Mouse (Mus musculus): ENCODE results near the gene Trim34a. TPM values are rescaled to one million over a fixed set of nuclear protein-coding genes. Genes with fewer than 3 reads are reported as not detected.

Trim34a gene
- polyA plus RNA-seq (2015; fragmentation: Nextera tagmentation; extraction: Ambion mirVana) = 2.6 and 3.8 TPM in 2 replicates

GRCm38 (mm10) chr7:104244287-104245181, at the start of gene Trim34a:
Trim34a (plus strand) TSS chr7:104244457.
- 4% methylated on average over 13 of the region's 13 CpGs for WGBS
- Histone ChIP-seq H3K4me3 (ENCODE audit: low read length) (peak within 1 kb of the TSS; percentile 52), H3K36me3 (ENCODE audit: control insufficient read depth, insufficient read depth, low read length) (no peaks in the 10 kb centered on the region), H3K9ac (ENCODE audit: low read length) (peak within 1 kb of the TSS; percentile 53), H3K27me3 (ENCODE audit: control insufficient read depth, insufficient read depth, low read depth, low read length) (no peaks in the 10 kb centered on the region), H3K4me1 (replicated peaks; ENCODE audit: control insufficient read depth, insufficient read depth, low read length) (no peaks in the 10 kb centered on the region), H3K9me3 (ENCODE audit: control insufficient read depth, low read length) (no peaks in the 10 kb centered on the region), H3K4me2 (ENCODE audit: low read depth, low read length) (peak within 1 kb of the TSS; percentile 49), H3K27ac (ENCODE audit: low read length) (peak within 1 kb of the TSS; percentile 17; the same call in 1 of the 2 replicates)
- peak; percentile 90 for ATAC-seq (ENCODE audit: low read depth)

GRCm38 (mm10) chr7:104195885-104196284, 48.4 kb upstream of the Trim34a start, which contains the start of gene Olfr649:
Olfr649 (minus strand) TSS chr7:104195985.
- WGBS = 77% methylated on average over 6 of the region's 6 CpGs
- H3K9ac ChIP-seq (ENCODE audit: low read length) = no peak within 1 kb of the TSS
- no peak for ATAC-seq (ENCODE audit: low read depth)
- no peak within 1 kb of the TSS for H3K27ac ChIP-seq (ENCODE audit: low read length)
- H3K4me3 ChIP-seq (ENCODE audit: low read length) = no peak within 1 kb of the TSS
- no peak within 1 kb of the TSS for H3K4me2 ChIP-seq (ENCODE audit: low read depth, low read length)
- H3K27me3 ChIP-seq (ENCODE audit: control insufficient read depth, insufficient read depth, low read depth, low read length) = no peaks in the 10 kb centered on the region
- no peaks in the 10 kb centered on the region for H3K9me3 ChIP-seq (ENCODE audit: control insufficient read depth, low read length)
- H3K4me1 ChIP-seq (replicated peaks; ENCODE audit: control insufficient read depth, insufficient read depth, low read length) = no peaks in the 10 kb centered on the region
- no peaks in the 10 kb centered on the region for H3K36me3 ChIP-seq (ENCODE audit: control insufficient read depth, insufficient read depth, low read length)

- Histone ChIP-seq H3K4me2 (ENCODE audit: low read depth, low read length) (no peak overlapping the region), H3K36me3 (ENCODE audit: control insufficient read depth, insufficient read depth, low read length) (no peaks in the 10 kb centered on the region), H3K9ac (ENCODE audit: low read length) (no peak overlapping the region), H3K9me3 (ENCODE audit: control insufficient read depth, low read length) (no peaks in the 10 kb centered on the region), H3K27ac (ENCODE audit: low read length) (no peak overlapping the region), H3K27me3 (ENCODE audit: control insufficient read depth, insufficient read depth, low read depth, low read length) (no peaks in the 10 kb centered on the region), H3K4me1 (replicated peaks; ENCODE audit: control insufficient read depth, insufficient read depth, low read length) (no peaks in the 10 kb centered on the region), H3K4me3 (ENCODE audit: low read length) (no peak overlapping the region)
- 5% methylated on average over 5 of the region's 5 CpGs for WGBS
- ATAC-seq (ENCODE audit: low read depth) = peak; percentile 70
Observed at GRCm38 (mm10) chr7:104199822-104200221, 44.4 kb upstream of the Trim34a start.

GRCm38 (mm10) chr7:104206197-104206596, 38.1 kb upstream of the Trim34a start:
- no peaks in the 10 kb centered on the region for H3K9me3 ChIP-seq (ENCODE audit: control insufficient read depth, low read length)
- H3K9ac ChIP-seq (ENCODE audit: low read length) = no peak overlapping the region
- no peak overlapping the region for H3K4me3 ChIP-seq (ENCODE audit: low read length)
- no peaks in the 10 kb centered on the region for H3K27me3 ChIP-seq (ENCODE audit: control insufficient read depth, insufficient read depth, low read depth, low read length)
- no peaks in the 10 kb centered on the region for H3K4me1 ChIP-seq (replicated peaks; ENCODE audit: control insufficient read depth, insufficient read depth, low read length)
- no peak overlapping the region for H3K27ac ChIP-seq (ENCODE audit: low read length)
- H3K36me3 ChIP-seq (ENCODE audit: control insufficient read depth, insufficient read depth, low read length) = no peaks in the 10 kb centered on the region
- WGBS = 85% methylated on average over 7 of the region's 7 CpGs
- H3K4me2 ChIP-seq (ENCODE audit: low read depth, low read length) = no peak overlapping the region
- no peak for ATAC-seq (ENCODE audit: low read depth)

- 14% methylated on average over 1 of the region's 1 CpGs for WGBS
- H3K9me3 ChIP-seq (ENCODE audit: control insufficient read depth, low read length) = no peaks in the 10 kb centered on the region
- H3K27me3 ChIP-seq (ENCODE audit: control insufficient read depth, insufficient read depth, low read depth, low read length) = no peaks in the 10 kb centered on the region
- no peak for ATAC-seq (ENCODE audit: low read depth)
- H3K9ac ChIP-seq (ENCODE audit: low read length) = no peak overlapping the region
- H3K36me3 ChIP-seq (ENCODE audit: control insufficient read depth, insufficient read depth, low read length) = no peaks in the 10 kb centered on the region
- peaks cover 6% of the 10 kb centered on the region for H3K4me1 ChIP-seq (replicated peaks; ENCODE audit: control insufficient read depth, insufficient read depth, low read length)
- H3K4me3 ChIP-seq (ENCODE audit: low read length) = no peak overlapping the region
- no peak overlapping the region for H3K27ac ChIP-seq (ENCODE audit: low read length)
- H3K4me2 ChIP-seq (ENCODE audit: low read depth, low read length) = no peak overlapping the region
Observed at GRCm38 (mm10) chr7:104216011-104216535, 28.2 kb upstream of the Trim34a start.

GRCm38 (mm10) chr7:104217881-104218280, 26.4 kb upstream of the Trim34a start:
- Histone ChIP-seq H3K36me3 (ENCODE audit: control insufficient read depth, insufficient read depth, low read length) (no peaks in the 10 kb centered on the region), H3K4me2 (ENCODE audit: low read depth, low read length) (no peak overlapping the region), H3K9me3 (ENCODE audit: control insufficient read depth, low read length) (no peaks in the 10 kb centered on the region), H3K4me1 (replicated peaks; ENCODE audit: control insufficient read depth, insufficient read depth, low read length) (peaks cover 6% of the 10 kb centered on the region), H3K27ac (ENCODE audit: low read length) (no peak overlapping the region), H3K27me3 (ENCODE audit: control insufficient read depth, insufficient read depth, low read depth, low read length) (no peaks in the 10 kb centered on the region), H3K4me3 (ENCODE audit: low read length) (no peak overlapping the region), H3K9ac (ENCODE audit: low read length) (no peak overlapping the region)
- WGBS = 66% methylated on average over 2 of the region's 2 CpGs
- no peak for ATAC-seq (ENCODE audit: low read depth)

GRCm38 (mm10) chr7:104218701-104219569, 25.3 kb upstream of the Trim34a start, which contains the start of gene Trim6:
Trim6 (plus strand) TSS chr7:104218793.
- ATAC-seq (ENCODE audit: low read depth) = peak; percentile 88
- 2% methylated on average over 37 of the region's 37 CpGs for WGBS
- Histone ChIP-seq H3K36me3 (ENCODE audit: control insufficient read depth, insufficient read depth, low read length) (no peaks in the 10 kb centered on the region), H3K4me3 (ENCODE audit: low read length) (peak within 1 kb of the TSS; percentile 48), H3K27ac (ENCODE audit: low read length) (no peak within 1 kb of the TSS; the same call in 1 of the 2 replicates), H3K9ac (ENCODE audit: low read length) (peak within 1 kb of the TSS; percentile 57), H3K4me2 (ENCODE audit: low read depth, low read length) (peak within 1 kb of the TSS; percentile 68), H3K9me3 (ENCODE audit: control insufficient read depth, low read length) (no peaks in the 10 kb centered on the region), H3K4me1 (replicated peaks; ENCODE audit: control insufficient read depth, insufficient read depth, low read length) (peaks cover 6% of the 10 kb centered on the region), H3K27me3 (ENCODE audit: control insufficient read depth, insufficient read depth, low read depth, low read length) (no peaks in the 10 kb centered on the region)

- H3K36me3 ChIP-seq (ENCODE audit: control insufficient read depth, insufficient read depth, low read length) = no peaks in the 10 kb centered on the region
- WGBS = 24% methylated on average over 2 of the region's 2 CpGs
- H3K4me1 ChIP-seq (replicated peaks; ENCODE audit: control insufficient read depth, insufficient read depth, low read length) = no peaks in the 10 kb centered on the region
- no peaks in the 10 kb centered on the region for H3K27me3 ChIP-seq (ENCODE audit: control insufficient read depth, insufficient read depth, low read depth, low read length)
- H3K4me2 ChIP-seq (ENCODE audit: low read depth, low read length) = no peak overlapping the region
- ATAC-seq (ENCODE audit: low read depth) = no peak
- H3K9ac ChIP-seq (ENCODE audit: low read length) = no peak overlapping the region
- no peak overlapping the region for H3K4me3 ChIP-seq (ENCODE audit: low read length)
- H3K27ac ChIP-seq (ENCODE audit: low read length) = no peak overlapping the region
- H3K9me3 ChIP-seq (ENCODE audit: control insufficient read depth, low read length) = no peaks in the 10 kb centered on the region
Observed at GRCm38 (mm10) chr7:104231203-104231602, 13.1 kb upstream of the Trim34a start.

- no peak overlapping the region for H3K4me3 ChIP-seq (ENCODE audit: low read length)
- H3K9ac ChIP-seq (ENCODE audit: low read length) = no peak overlapping the region
- no peaks in the 10 kb centered on the region for H3K36me3 ChIP-seq (ENCODE audit: control insufficient read depth, insufficient read depth, low read length)
- no peaks in the 10 kb centered on the region for H3K9me3 ChIP-seq (ENCODE audit: control insufficient read depth, low read length)
- H3K4me1 ChIP-seq (replicated peaks; ENCODE audit: control insufficient read depth, insufficient read depth, low read length) = no peaks in the 10 kb centered on the region
- H3K27ac ChIP-seq (ENCODE audit: low read length) = no peak overlapping the region
- no peak for ATAC-seq (ENCODE audit: low read depth)
- H3K27me3 ChIP-seq (ENCODE audit: control insufficient read depth, insufficient read depth, low read depth, low read length) = no peaks in the 10 kb centered on the region
- H3K4me2 ChIP-seq (ENCODE audit: low read depth, low read length) = no peak overlapping the region
Observed at GRCm38 (mm10) chr7:104240857-104241256, 3.4 kb upstream of the Trim34a start.
